Mouse (Mus musculus): ENCODE measurements at regions not wholly inside any gene's neighbourhood (a gene's known extent, or its start where the extent isn't known, plus 50 kb on each side); places are given as distances from the start of the nearest gene placed in this dataset.
A peak's percentile ranks its signal among the peaks of the same experiment; 100 is the strongest.

- Histone ChIP-seq H3K36me3 (replicated peaks; ENCODE audit: control insufficient read depth, insufficient read depth, low read depth) (no peaks in the 10 kb centered on the region), H3K4me1 (replicated peaks; ENCODE audit: control insufficient read depth in 2 of 2, insufficient read depth in 2 of 2, low read length in 1 of 2) (peaks cover 0 to 15% of the 10 kb centered on the region in 2 experiments; a peak in 2 of 4 replicates), H3K9me3 (ENCODE audit: control insufficient read depth, low read length) (no peaks in the 10 kb centered on the region), H3K9ac (replicated peaks) (no peak overlapping the region), H3K4me3 (ENCODE audit: insufficient read depth in 1 of 2, low read depth in 2 of 2, low read length in 2 of 2) (no peak overlapping the region), H3K27ac (no peak overlapping the region), H3K27me3 (ENCODE audit: control insufficient read depth, insufficient read depth, low read length) (no peaks in the 10 kb centered on the region), H3K4me2 (ENCODE audit: low read depth) (peak overlapping the region; percentile 13; the same call in 1 of the 2 replicates)
- DNase-seq (ENCODE audit: low read depth in 3 of 3, low spot score in 3 of 3) (no peak), ATAC-seq (ENCODE audit: insufficient read depth) (no peak)
- WGBS (ENCODE audit: insufficient replicate concordance) = 10% methylated on average over 7 of the region's 7 CpGs
- TF ChIP-seq CTCF (IDR thresholded peaks at IDR 0.05; ENCODE audit: low read depth) = no peak
- no peak for TF ChIP-seq EP300 (IDR thresholded peaks at IDR 0.05; ENCODE audit: low read depth)
Measured at GRCm38 (mm10) chr16:24151831-24152247, 163.2 kb upstream of the Bcl6 start.

- TF ChIP-seq EP300 (IDR thresholded peaks at IDR 0.05; ENCODE audit: low read depth) (peak; percentile 13; the same call in 1 of the 2 replicates), CTCF (IDR thresholded peaks at IDR 0.05; ENCODE audit: low read depth) (no peak)
- Histone ChIP-seq H3K4me1 (replicated peaks; ENCODE audit: control insufficient read depth in 2 of 2, insufficient read depth in 2 of 2, low read length in 1 of 2) (peaks cover 0 to 15% of the 10 kb centered on the region in 2 experiments; a peak in 2 of 4 replicates), H3K4me2 (ENCODE audit: low read depth) (peak overlapping the region; percentile 13; the same call in 1 of the 2 replicates), H3K9ac (replicated peaks) (no peak overlapping the region), H3K9me3 (ENCODE audit: control insufficient read depth, low read length) (no peaks in the 10 kb centered on the region), H3K4me3 (ENCODE audit: insufficient read depth in 1 of 2, low read depth in 2 of 2, low read length in 2 of 2) (no peak overlapping the region), H3K27me3 (ENCODE audit: control insufficient read depth, insufficient read depth, low read length) (no peaks in the 10 kb centered on the region), H3K27ac (no peak overlapping the region), H3K36me3 (replicated peaks; ENCODE audit: control insufficient read depth, insufficient read depth, low read depth) (no peaks in the 10 kb centered on the region)
- peak; percentile 68; the same call in 1 of the 2 replicates for ATAC-seq (ENCODE audit: insufficient read depth)
- 5% methylated on average over 7 of the region's 7 CpGs for WGBS (ENCODE audit: insufficient replicate concordance)
- peak in 2 of 3 experiments; percentile 9 to 23 for DNase-seq (ENCODE audit: low read depth in 3 of 3, low spot score in 3 of 3)
Measured at GRCm38 (mm10) chr16:24151178-24151725, 162.6 kb upstream of the Bcl6 start.

- Histone ChIP-seq H3K27ac (no peak overlapping the region), H3K36me3 (replicated peaks; ENCODE audit: control insufficient read depth, insufficient read depth, low read depth) (no peaks in the 10 kb centered on the region), H3K9ac (replicated peaks) (no peak overlapping the region), H3K27me3 (ENCODE audit: control insufficient read depth, insufficient read depth, low read length) (no peaks in the 10 kb centered on the region), H3K4me3 (ENCODE audit: insufficient read depth in 1 of 2, low read depth in 2 of 2, low read length in 2 of 2) (no peak overlapping the region), H3K4me1 (replicated peaks; ENCODE audit: control insufficient read depth in 2 of 2, insufficient read depth in 2 of 2, low read length in 1 of 2) (peaks cover 0 to 15% of the 10 kb centered on the region in 2 experiments; a peak in 2 of 4 replicates), H3K9me3 (ENCODE audit: control insufficient read depth, low read length) (no peaks in the 10 kb centered on the region), H3K4me2 (ENCODE audit: low read depth) (no peak overlapping the region)
- ATAC-seq (ENCODE audit: insufficient read depth) (no peak), DNase-seq (ENCODE audit: low read depth in 3 of 3, low spot score in 3 of 3) (no peak)
- WGBS (ENCODE audit: insufficient replicate concordance) = 38% methylated on average over 2 of the region's 2 CpGs
- TF ChIP-seq EP300 (IDR thresholded peaks at IDR 0.05; ENCODE audit: low read depth) (no peak), CTCF (IDR thresholded peaks at IDR 0.05; ENCODE audit: low read depth) (no peak)
Measured at GRCm38 (mm10) chr16:24150512-24150911, 161.9 kb upstream of the Bcl6 start.

- WGBS (ENCODE audit: insufficient replicate concordance) = 58% methylated on average over 4 of the region's 4 CpGs
- DNase-seq (ENCODE audit: low read depth in 3 of 3, low spot score in 3 of 3) (no peak), ATAC-seq (ENCODE audit: insufficient read depth) (no peak)
- Histone ChIP-seq H3K4me1 (replicated peaks; ENCODE audit: control insufficient read depth in 2 of 2, insufficient read depth in 2 of 2, low read length in 1 of 2) (peaks cover 0 to 15% of the 10 kb centered on the region in 2 experiments; a peak in 2 of 4 replicates), H3K4me2 (ENCODE audit: low read depth) (no peak overlapping the region), H3K9ac (replicated peaks) (no peak overlapping the region), H3K36me3 (replicated peaks; ENCODE audit: control insufficient read depth, insufficient read depth, low read depth) (no peaks in the 10 kb centered on the region), H3K4me3 (ENCODE audit: insufficient read depth in 1 of 2, low read depth in 2 of 2, low read length in 2 of 2) (no peak overlapping the region), H3K27ac (no peak overlapping the region), H3K27me3 (ENCODE audit: control insufficient read depth, insufficient read depth, low read length) (no peaks in the 10 kb centered on the region), H3K9me3 (ENCODE audit: control insufficient read depth, low read length) (no peaks in the 10 kb centered on the region)
- no peak for TF ChIP-seq EP300 (IDR thresholded peaks at IDR 0.05; ENCODE audit: low read depth)
Measured at GRCm38 (mm10) chr16:24149441-24149840, 160.8 kb upstream of the Bcl6 start.

GRCm38 (mm10) chr16:24143894-24144293 is 155.2 kb upstream of the Bcl6 start:
- Histone ChIP-seq H3K27ac (no peak overlapping the region), H3K9ac (replicated peaks) (no peak overlapping the region), H3K36me3 (replicated peaks; ENCODE audit: control insufficient read depth, insufficient read depth, low read depth) (no peaks in the 10 kb centered on the region), H3K27me3 (ENCODE audit: control insufficient read depth, insufficient read depth, low read length) (no peaks in the 10 kb centered on the region), H3K4me3 (ENCODE audit: insufficient read depth in 1 of 2, low read depth in 2 of 2, low read length in 2 of 2) (no peak overlapping the region), H3K4me2 (ENCODE audit: low read depth) (no peak overlapping the region), H3K9me3 (ENCODE audit: control insufficient read depth, low read length) (no peaks in the 10 kb centered on the region), H3K4me1 (replicated peaks; ENCODE audit: control insufficient read depth in 2 of 2, insufficient read depth in 2 of 2, low read length in 1 of 2) (no peaks in the 10 kb centered on the region)
- TF ChIP-seq EP300 (IDR thresholded peaks at IDR 0.05; ENCODE audit: low read depth) = no peak
- no peak for TF ChIP-seq CTCF (IDR thresholded peaks at IDR 0.05; ENCODE audit: low read depth)
- no peak for ATAC-seq (ENCODE audit: insufficient read depth)
- 63% methylated on average over 3 of the region's 3 CpGs for WGBS (ENCODE audit: insufficient replicate concordance)
- DNase-seq (ENCODE audit: low read depth in 3 of 3, low spot score in 3 of 3) = no peak

Data from liver, embryonic 14.5 days (tissue).